Mouse (Mus musculus) heart, embryonic 10.5 days (tissue): ENCODE data around the gene Glb1. TPM values are rescaled to one million over a fixed set of nuclear protein-coding genes. Genes with fewer than 3 reads are reported as not detected.
"Not testable (repeated sequence)": the region's sequence is repeated elsewhere in the genome, so short reads cannot be mapped to it uniquely, and the experiment has no call there.

ENCODE experiments used
- DNase-seq: peaks from one replicate; pipeline ENCODE4 v3.0.0-alpha.2; 2017; ENCODE audit warnings: low spot score
- H3K27ac ChIP-seq: fragments of 300-500 bp; sonication (generic); 2 replicates; pipeline ENCODE4 v1.5.1; 2016; ENCODE audit warnings: mild to moderate bottlenecking
- H3K27me3 ChIP-seq: fragments of 300-500 bp; sonication (generic); 2 replicates; pipeline ENCODE4 v1.6.1; 2016; ENCODE audit warnings: mild to moderate bottlenecking; ENCODE audit not compliant: poor library complexity, insufficient read depth, severe bottlenecking
- H3K36me3 ChIP-seq: fragments of 300-500 bp; sonication (generic); 2 replicates; pipeline ENCODE4 v1.6.1; 2016; ENCODE audit warnings: mild to moderate bottlenecking, moderate library complexity
- H3K4me1 ChIP-seq: fragments of 300-500 bp; sonication (generic); 2 replicates; pipeline ENCODE4 v1.6.1; 2016; ENCODE audit warnings: mild to moderate bottlenecking
- H3K4me3 ChIP-seq: fragments of 300-500 bp; sonication (generic); 2 replicates; pipeline ENCODE4 v1.5.1; 2016; ENCODE audit warnings: mild to moderate bottlenecking, moderate library complexity
- H3K9me3 ChIP-seq: fragments of 300-500 bp; sonication (generic); 2 replicates; pipeline ENCODE4 v1.6.1; 2016; ENCODE audit warnings: mild to moderate bottlenecking, moderate library complexity
- WGBS: fragments of 180-500 bp; shearing (Covaris S2); methylation state at CpG from one replicate; pipeline ENCODE4 v1.1.7; 2016; 5-methylcytosine and 5-hydroxymethylcytosine counted together
- polyA plus RNA-seq: library from polyadenylated mRNA; unstranded; fragments of >200 nt; fragmentation: Nextera tagmentation; extraction: Ambion mirVana; gene quantifications from 2 replicates; pipeline ENCODE4 v1.2.1, GENCODE M21; 2016

Gene Glb1
- polyA plus RNA-seq, 1 experiment from 2014 or later = 33.5 TPM

GRCm38 (mm10) chr9:114518812-114519477 lies 118.1 kb downstream of the Glb1 start:
- peaks cover 12% of the 10 kb centered on the region for H3K36me3 ChIP-seq
- no peak overlapping the region for H3K27ac ChIP-seq
- no peak overlapping the region for H3K4me3 ChIP-seq
- no peaks in the 10 kb centered on the region for H3K27me3 ChIP-seq
- 75% methylated on average over 9 of the region's 9 CpGs for WGBS
- DNase-seq = no peak
- H3K4me1 ChIP-seq = peaks cover 32% of the 10 kb centered on the region
- 0 out of 2 replicates have a peak, but pooled peaks cover 1% of the 10 kb centered on the region for H3K9me3 ChIP-seq

GRCm38 (mm10) chr9:114520529-114520928 lies 119.7 kb downstream of the Glb1 start:
- not testable (repeated sequence) for H3K27ac ChIP-seq, H3K4me3 ChIP-seq, H3K36me3 ChIP-seq, DNase-seq, H3K9me3 ChIP-seq, H3K27me3 ChIP-seq
- peaks cover 34% of the 10 kb centered on the region for H3K4me1 ChIP-seq
- WGBS = 77% methylated on average over 4 of the region's 4 CpGs

DNA sequence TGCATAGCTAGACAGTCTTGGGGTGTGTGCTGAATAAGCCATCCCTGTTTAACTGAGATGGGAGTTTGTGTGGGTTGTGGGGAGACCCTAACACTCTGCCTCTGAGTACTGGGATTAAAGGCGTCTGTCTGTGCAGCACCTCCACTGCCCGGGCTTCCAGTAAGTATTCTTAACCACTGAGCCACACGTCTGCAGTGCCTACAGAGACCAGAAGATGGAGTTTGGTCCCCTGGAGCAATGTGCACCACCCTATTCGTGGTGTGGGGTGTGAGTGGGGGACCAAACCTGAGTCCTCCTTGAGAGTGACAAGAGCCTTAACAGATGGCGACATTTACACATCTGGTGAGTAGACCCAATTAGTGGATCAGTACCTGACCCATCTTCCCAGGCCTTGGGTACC lies 121.2 kb downstream of the Glb1 start:
- H3K36me3 ChIP-seq = peaks cover 6% of the 10 kb centered on the region; the same call in 1 of the 2 replicates
- no peak for DNase-seq
- peaks cover 40% of the 10 kb centered on the region for H3K4me1 ChIP-seq
- H3K4me3 ChIP-seq = no peak overlapping the region
- H3K9me3 ChIP-seq = no peaks in the 10 kb centered on the region
- H3K27ac ChIP-seq = no peak overlapping the region
- H3K27me3 ChIP-seq = no peaks in the 10 kb centered on the region
- WGBS = 52% methylated on average over 5 of the region's 5 CpGs

DNA sequence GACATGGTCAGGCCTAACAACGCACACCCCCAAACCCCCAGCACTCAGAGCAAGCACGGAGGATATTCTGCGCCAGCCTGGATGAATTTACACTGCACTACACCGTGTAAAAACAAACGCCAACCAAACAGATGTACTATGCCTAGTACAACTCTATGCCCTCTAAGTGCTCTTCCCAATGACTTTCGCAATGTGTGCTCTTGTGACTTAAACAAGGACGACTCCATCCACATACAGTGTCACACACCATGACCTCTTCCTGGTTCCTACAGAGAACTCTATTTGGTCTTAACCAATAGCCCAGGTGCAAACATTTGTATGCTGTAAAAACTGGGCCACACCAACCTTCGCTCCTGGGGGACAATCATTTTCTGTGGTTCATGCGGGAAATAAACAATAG lies 121.6 kb downstream of the Glb1 start:
- Histone ChIP-seq H3K9me3 (no peaks in the 10 kb centered on the region), H3K4me1 (peaks cover 40% of the 10 kb centered on the region), H3K27ac (no peak overlapping the region), H3K27me3 (no peaks in the 10 kb centered on the region), H3K4me3 (no peak overlapping the region), H3K36me3 (peaks cover 6% of the 10 kb centered on the region; the same call in 1 of the 2 replicates)
- WGBS = 90% methylated on average over 9 of the region's 9 CpGs
- DNase-seq = no peak

Other genes starting within 250 kb of the Glb1 start
- not detected in 2 replicates for gene Bcl2a1c, start 70.9 kb upstream of the Glb1 start, polyA plus RNA-seq
- gene Crtap, start 10.4 kb upstream of the Glb1 start, polyA plus RNA-seq = 92.4 and 124 TPM in 2 replicates
- gene Tmppe, start within 50 bp of the Glb1 start, polyA plus RNA-seq = 11.5 and 14.6 TPM in 2 replicates
- gene Ccr4, start 103.8 kb downstream of the Glb1 start, polyA plus RNA-seq = not detected in 2 replicates
- gene C130032M10Rik, start 114.6 kb downstream of the Glb1 start, polyA plus RNA-seq = 0.38 and 0.97 TPM in 2 replicates
- 2.4 and 3.1 TPM in 2 replicates for gene Trim71, start 163.3 kb downstream of the Glb1 start, polyA plus RNA-seq
- gene Cnot10, start 239.1 kb downstream of the Glb1 start, polyA plus RNA-seq = 44.8 and 53.3 TPM in 2 replicates